Mouse (Mus musculus): Measurements from ENCODE around the gene Tnr. TPM values are rescaled to one million over a fixed set of nuclear protein-coding genes. Genes with fewer than 3 reads are reported as not detected.
A peak's percentile ranks its signal among the peaks of the same experiment; 100 is the strongest.

Tnr gene
- polyA plus RNA-seq, 1 experiment from 2014 or later = 4.2 TPM

GRCm38 (mm10) chr1:159574661-159575060, 51.1 kb downstream of the Tnr start:
- Histone ChIP-seq H3K9ac (no peak overlapping the region), H3K4me2 (replicated peaks) (no peak overlapping the region), H3K4me1 (replicated peaks; ENCODE audit: control insufficient read depth, insufficient read depth, low read length) (peaks cover 25% of the 10 kb centered on the region), H3K4me3 (replicated peaks; ENCODE audit: low read length) (no peak overlapping the region), H3K27me3 (ENCODE audit: control insufficient read depth, insufficient read depth, low read length) (no peaks in the 10 kb centered on the region), H3K36me3 (replicated peaks; ENCODE audit: control insufficient read depth, insufficient read depth) (no peaks in the 10 kb centered on the region), H3K27ac (no peak overlapping the region), H3K9me3 (ENCODE audit: control insufficient read depth, low read length) (no peaks in the 10 kb centered on the region)
- ATAC-seq (ENCODE audit: low FRiP score) (no peak), DNase-seq (ENCODE audit: low spot score) (no peak)
- 90% methylated on average over 5 of the region's 5 CpGs for WGBS

GRCm38 (mm10) chr1:159576246-159576645, 52.7 kb downstream of the Tnr start:
- Histone ChIP-seq H3K27me3 (ENCODE audit: control insufficient read depth, insufficient read depth, low read length) (no peaks in the 10 kb centered on the region), H3K9me3 (ENCODE audit: control insufficient read depth, low read length) (no peaks in the 10 kb centered on the region), H3K27ac (no peak overlapping the region), H3K4me1 (replicated peaks; ENCODE audit: control insufficient read depth, insufficient read depth, low read length) (peaks cover 10% of the 10 kb centered on the region; the same call in 1 of the 2 replicates), H3K9ac (no peak overlapping the region), H3K4me3 (replicated peaks; ENCODE audit: low read length) (no peak overlapping the region), H3K4me2 (replicated peaks) (no peak overlapping the region), H3K36me3 (replicated peaks; ENCODE audit: control insufficient read depth, insufficient read depth) (no peaks in the 10 kb centered on the region)
- DNase-seq (ENCODE audit: low spot score) (no peak), ATAC-seq (ENCODE audit: low FRiP score) (no peak)
- 75% methylated on average over 2 of the region's 2 CpGs for WGBS

GRCm38 (mm10) chr1:159578391-159578790, 54.8 kb downstream of the Tnr start:
- Histone ChIP-seq H3K4me2 (replicated peaks) (no peak overlapping the region), H3K36me3 (replicated peaks; ENCODE audit: control insufficient read depth, insufficient read depth) (no peaks in the 10 kb centered on the region), H3K4me1 (replicated peaks; ENCODE audit: control insufficient read depth, insufficient read depth, low read length) (peaks cover 18% of the 10 kb centered on the region; the same call in 1 of the 2 replicates), H3K9me3 (ENCODE audit: control insufficient read depth, low read length) (no peaks in the 10 kb centered on the region), H3K4me3 (replicated peaks; ENCODE audit: low read length) (no peak overlapping the region), H3K9ac (no peak overlapping the region), H3K27me3 (ENCODE audit: control insufficient read depth, insufficient read depth, low read length) (no peaks in the 10 kb centered on the region), H3K27ac (no peak overlapping the region)
- DNase-seq (ENCODE audit: low spot score) = no peak
- ATAC-seq (ENCODE audit: low FRiP score) = 0 out of 2 replicates have a peak, but pooled peaks have one; percentile 24
- WGBS = 20% methylated on average over 3 of the region's 3 CpGs

- no peaks in the 10 kb centered on the region for H3K9me3 ChIP-seq (ENCODE audit: control insufficient read depth, low read length)
- no peak overlapping the region for H3K4me2 ChIP-seq (replicated peaks)
- peaks cover 18% of the 10 kb centered on the region; the same call in 1 of the 2 replicates for H3K4me1 ChIP-seq (replicated peaks; ENCODE audit: control insufficient read depth, insufficient read depth, low read length)
- ATAC-seq (ENCODE audit: low FRiP score) (no peak), DNase-seq (ENCODE audit: low spot score) (no peak)
- no peak overlapping the region for H3K9ac ChIP-seq
- no peak overlapping the region for H3K4me3 ChIP-seq (replicated peaks; ENCODE audit: low read length)
- H3K36me3 ChIP-seq (replicated peaks; ENCODE audit: control insufficient read depth, insufficient read depth) = no peaks in the 10 kb centered on the region
- WGBS = 79% methylated on average over 8 of the region's 8 CpGs
- H3K27me3 ChIP-seq (ENCODE audit: control insufficient read depth, insufficient read depth, low read length) = no peaks in the 10 kb centered on the region
- H3K27ac ChIP-seq = no peak overlapping the region
Observed at GRCm38 (mm10) chr1:159580335-159580921, 56.9 kb downstream of the Tnr start.

- ATAC-seq (ENCODE audit: low FRiP score) = no peak
- no peak for DNase-seq (ENCODE audit: low spot score)
- WGBS = 55% methylated on average over 4 of the region's 4 CpGs
- no peak overlapping the region for H3K4me2 ChIP-seq (replicated peaks)
- no peaks in the 10 kb centered on the region for H3K27me3 ChIP-seq (ENCODE audit: control insufficient read depth, insufficient read depth, low read length)
- H3K36me3 ChIP-seq (replicated peaks; ENCODE audit: control insufficient read depth, insufficient read depth) = no peaks in the 10 kb centered on the region
- H3K4me3 ChIP-seq (replicated peaks; ENCODE audit: low read length) = no peak overlapping the region
- no peak overlapping the region for H3K9ac ChIP-seq
- H3K4me1 ChIP-seq (replicated peaks; ENCODE audit: control insufficient read depth, insufficient read depth, low read length) = 0 out of 2 replicates have a peak, but pooled peaks cover 9% of the 10 kb centered on the region
- H3K9me3 ChIP-seq (ENCODE audit: control insufficient read depth, low read length) = no peaks in the 10 kb centered on the region
- H3K27ac ChIP-seq = no peak overlapping the region
Observed at GRCm38 (mm10) chr1:159583877-159584276, 60.3 kb downstream of the Tnr start.

GRCm38 (mm10) chr1:159588741-159589140, 65.2 kb downstream of the Tnr start:
- ATAC-seq (ENCODE audit: low FRiP score) (no peak), DNase-seq (ENCODE audit: low spot score) (no peak)
- no peak overlapping the region for H3K4me2 ChIP-seq (replicated peaks)
- H3K4me3 ChIP-seq (replicated peaks; ENCODE audit: low read length) = no peak overlapping the region
- H3K9ac ChIP-seq = no peak overlapping the region
- H3K27ac ChIP-seq = no peak overlapping the region
- H3K4me1 ChIP-seq (replicated peaks; ENCODE audit: control insufficient read depth, insufficient read depth, low read length) = peaks cover 10% of the 10 kb centered on the region
- no peaks in the 10 kb centered on the region for H3K27me3 ChIP-seq (ENCODE audit: control insufficient read depth, insufficient read depth, low read length)
- no peaks in the 10 kb centered on the region for H3K36me3 ChIP-seq (replicated peaks; ENCODE audit: control insufficient read depth, insufficient read depth)
- H3K9me3 ChIP-seq (ENCODE audit: control insufficient read depth, low read length) = no peaks in the 10 kb centered on the region
- WGBS = 79% methylated on average over 2 of the region's 2 CpGs

- WGBS = 55% methylated on average over 14 of the region's 14 CpGs
Observed at GRCm38 (mm10) chr1:159594099-159595058, 70.8 kb downstream of the Tnr start.

GRCm38 (mm10) chr1:159595729-159596128, 72.2 kb downstream of the Tnr start:
- no peak overlapping the region for H3K27ac ChIP-seq
- ATAC-seq (ENCODE audit: low FRiP score) (no peak), DNase-seq (ENCODE audit: low spot score) (no peak)
- no peaks in the 10 kb centered on the region for H3K27me3 ChIP-seq (ENCODE audit: control insufficient read depth, insufficient read depth, low read length)
- H3K9ac ChIP-seq = no peak overlapping the region
- peaks cover 19% of the 10 kb centered on the region for H3K4me1 ChIP-seq (replicated peaks; ENCODE audit: control insufficient read depth, insufficient read depth, low read length)
- no peaks in the 10 kb centered on the region for H3K9me3 ChIP-seq (ENCODE audit: control insufficient read depth, low read length)
- no peak overlapping the region for H3K4me2 ChIP-seq (replicated peaks)
- 85% methylated on average over 3 of the region's 3 CpGs for WGBS
- no peak overlapping the region for H3K4me3 ChIP-seq (replicated peaks; ENCODE audit: low read length)
- H3K36me3 ChIP-seq (replicated peaks; ENCODE audit: control insufficient read depth, insufficient read depth) = no peaks in the 10 kb centered on the region

More at GRCm38 (mm10) chr1:159594099-159595058, 70.8 kb downstream of the Tnr start:
- H3K9me3 ChIP-seq (ENCODE audit: control insufficient read depth, low read length) = no peaks in the 10 kb centered on the region
- ATAC-seq (ENCODE audit: low FRiP score) (peak; percentile 93), DNase-seq (ENCODE audit: low spot score) (peak; percentile 70)
- no peak overlapping the region for H3K9ac ChIP-seq
- peaks cover 22% of the 10 kb centered on the region for H3K4me1 ChIP-seq (replicated peaks; ENCODE audit: control insufficient read depth, insufficient read depth, low read length)
- no peak overlapping the region for H3K4me2 ChIP-seq (replicated peaks)
- no peak overlapping the region for H3K4me3 ChIP-seq (replicated peaks; ENCODE audit: low read length)
- no peaks in the 10 kb centered on the region for H3K27me3 ChIP-seq (ENCODE audit: control insufficient read depth, insufficient read depth, low read length)
- no peaks in the 10 kb centered on the region for H3K36me3 ChIP-seq (replicated peaks; ENCODE audit: control insufficient read depth, insufficient read depth)
- peak overlapping the region; percentile 67 for H3K27ac ChIP-seq

GRCm38 (mm10) chr1:159596640-159597039, 73.1 kb downstream of the Tnr start:
- no peak overlapping the region for H3K4me3 ChIP-seq (replicated peaks; ENCODE audit: low read length)
- DNase-seq (ENCODE audit: low spot score) (no peak), ATAC-seq (ENCODE audit: low FRiP score) (no peak)
- peaks cover 19% of the 10 kb centered on the region for H3K4me1 ChIP-seq (replicated peaks; ENCODE audit: control insufficient read depth, insufficient read depth, low read length)
- no peaks in the 10 kb centered on the region for H3K9me3 ChIP-seq (ENCODE audit: control insufficient read depth, low read length)
- H3K36me3 ChIP-seq (replicated peaks; ENCODE audit: control insufficient read depth, insufficient read depth) = no peaks in the 10 kb centered on the region
- H3K9ac ChIP-seq = no peak overlapping the region
- 49% methylated on average over 2 of the region's 2 CpGs for WGBS
- no peak overlapping the region for H3K4me2 ChIP-seq (replicated peaks)
- no peak overlapping the region for H3K27ac ChIP-seq
- H3K27me3 ChIP-seq (ENCODE audit: control insufficient read depth, insufficient read depth, low read length) = no peaks in the 10 kb centered on the region
